Mouse (Mus musculus) lung, embryonic 16.5 days (tissue): Measurements from ENCODE around the gene Smcp. TPM values are rescaled to one million over a fixed set of nuclear protein-coding genes. Genes with fewer than 3 reads are reported as not detected.

ENCODE experiments used
- ATAC-seq: fragments of 200-750 bp; cut with Nextera tagmentation; 2 replicates; pipeline ENCODE4 v1.8.0; 2017; ENCODE audit warnings: low read depth, mild to moderate bottlenecking, moderate library complexity
- H3K27ac ChIP-seq: fragments of 300-500 bp; sonication (generic); 2 replicates; pipeline ENCODE4 v1.5.1; 2014; ENCODE audit warnings: mild to moderate bottlenecking, control low read depth, low read length
- H3K27me3 ChIP-seq: fragments of 300-500 bp; sonication (generic); 2 replicates; pipeline ENCODE4 v1.6.1; 2014; ENCODE audit warnings: low read depth, low read length, mixed read lengths; ENCODE audit not compliant: control insufficient read depth, insufficient read depth
- H3K36me3 ChIP-seq: fragments of 300-500 bp; sonication (generic); 2 replicates; pipeline ENCODE4 v1.6.1; 2014; ENCODE audit warnings: low read length; ENCODE audit not compliant: control insufficient read depth, insufficient read depth
- H3K4me1 ChIP-seq: fragments of 300-500 bp; sonication (generic); replicated peaks from 2 replicates; pipeline ENCODE4 v1.6.1; 2014; ENCODE audit warnings: low read length, mixed read lengths; ENCODE audit not compliant: control insufficient read depth, insufficient read depth
- H3K4me2 ChIP-seq: fragments of 300-500 bp; sonication (generic); 2 replicates; pipeline ENCODE4 v1.6.1; 2014; ENCODE audit warnings: low read depth, low read length, control low read depth
- H3K4me3 ChIP-seq: fragments of 300-500 bp; sonication (generic); 2 replicates; pipeline ENCODE4 v1.5.1; 2014; ENCODE audit warnings: mild to moderate bottlenecking, low read length, control low read depth
- H3K9ac ChIP-seq: fragments of 300-500 bp; sonication (generic); 2 replicates; pipeline ENCODE4 v1.6.1; 2014; ENCODE audit warnings: low read length, control low read depth
- H3K9me3 ChIP-seq: fragments of 300-500 bp; sonication (generic); 2 replicates; pipeline ENCODE4 v1.6.1; 2016; ENCODE audit warnings: low read length; ENCODE audit not compliant: control insufficient read depth
- WGBS: fragments of 180-500 bp; shearing (Covaris S2); extraction: QIAGEN DNeasy Blood & Tissue Kit; methylation state at CpG from one replicate; pipeline ENCODE4 v1.1.7; 2014; 5-methylcytosine and 5-hydroxymethylcytosine counted together
- polyA plus RNA-seq: library from polyadenylated mRNA; unstranded; fragments of >200 nt; fragmentation: Nextera tagmentation; extraction: Ambion mirVana; gene quantifications from 2 replicates; pipeline ENCODE4 v1.2.1, GENCODE M21; 2015

The Smcp gene
- polyA plus RNA-seq, 1 experiment from 2014 or later = not detected

- H3K4me3 ChIP-seq = no peak overlapping the region
- H3K36me3 ChIP-seq = no peaks in the 10 kb centered on the region
- ATAC-seq = no peak
- no peak overlapping the region for H3K9ac ChIP-seq
- no peaks in the 10 kb centered on the region for H3K9me3 ChIP-seq
- H3K27ac ChIP-seq = no peak overlapping the region
- H3K4me2 ChIP-seq = no peak overlapping the region
- H3K4me1 ChIP-seq = no peaks in the 10 kb centered on the region
- H3K27me3 ChIP-seq = no peaks in the 10 kb centered on the region
Observed at GRCm38 (mm10) chr3:92565418-92565817, 23.4 kb downstream of the Smcp start.

- ATAC-seq = no peak
- H3K9me3 ChIP-seq = no peaks in the 10 kb centered on the region
- no peak within 1 kb of the TSS for H3K4me3 ChIP-seq
- WGBS = 84% methylated on average over 3 of the region's 3 CpGs
- H3K27me3 ChIP-seq = no peaks in the 10 kb centered on the region
- H3K4me1 ChIP-seq = no peaks in the 10 kb centered on the region
- no peak within 1 kb of the TSS for H3K9ac ChIP-seq
- no peak within 1 kb of the TSS for H3K4me2 ChIP-seq
- no peak within 1 kb of the TSS for H3K27ac ChIP-seq
- H3K36me3 ChIP-seq = no peaks in the 10 kb centered on the region
Observed at GRCm38 (mm10) chr3:92534411-92534810, 54.4 kb downstream of the Smcp start, which contains the start of gene 2310046K23Rik. Gene 2310046K23Rik (minus strand): TSS chr3:92534511.

Other genes with a start within 250 kb of the Smcp start
- gene Sprr2d, start 249.9 kb downstream of the Smcp start, polyA plus RNA-seq = not detected in 2 replicates
- gene Sprr2e, start 236.9 kb downstream of the Smcp start, polyA plus RNA-seq = not detected in 2 replicates
- not detected in 2 replicates for gene Sprr2f, start 223.8 kb downstream of the Smcp start, polyA plus RNA-seq
- not detected in 2 replicates for gene Sprr2h, start 203.3 kb downstream of the Smcp start, polyA plus RNA-seq
- gene Sprr2i, start 181.0 kb downstream of the Smcp start, polyA plus RNA-seq = not detected in 2 replicates
- gene Sprr2j-ps, start 170.9 kb downstream of the Smcp start, polyA plus RNA-seq = not detected in 2 replicates
- gene Gm9774, start 159.6 kb downstream of the Smcp start, polyA plus RNA-seq = 7.8 and 10.3 TPM in 2 replicates
- gene Sprr2k, start 156.4 kb downstream of the Smcp start, polyA plus RNA-seq = not detected in 2 replicates
- 0.79 TPM in 1 of 2 replicates, not detected in the other for gene Sprr1b, start 150.2 kb downstream of the Smcp start, polyA plus RNA-seq
- gene Sprr3, start 130.3 kb downstream of the Smcp start, polyA plus RNA-seq = not detected in 2 replicates
- 0.97 and 2.8 TPM in 2 replicates for gene Sprr1a, start 103.1 kb downstream of the Smcp start, polyA plus RNA-seq
- gene Sprr4, start 88.5 kb downstream of the Smcp start, polyA plus RNA-seq = not detected in 2 replicates
- not detected in 2 replicates for gene 2310046K23Rik, start 54.5 kb downstream of the Smcp start, polyA plus RNA-seq
- gene Ivl, start 15.3 kb downstream of the Smcp start, polyA plus RNA-seq = 0.64 TPM in 1 of 2 replicates, not detected in the other
- not detected in 2 replicates for gene 2210017I01Rik, start 18.5 kb upstream of the Smcp start, polyA plus RNA-seq
- not detected in 2 replicates for gene Lce6a, start 32.7 kb upstream of the Smcp start, polyA plus RNA-seq
- gene Lce1a1, start 59.3 kb upstream of the Smcp start, polyA plus RNA-seq = 0.31 TPM in 1 of 2 replicates, not detected in the other
- not detected in 2 replicates for gene Lce1b, start 67.9 kb upstream of the Smcp start, polyA plus RNA-seq
- gene Lce1a2, start 81.3 kb upstream of the Smcp start, polyA plus RNA-seq = not detected in 2 replicates
- not detected in 2 replicates for gene Lce1c, start 90.2 kb upstream of the Smcp start, polyA plus RNA-seq
- gene Lce1d, start 98.2 kb upstream of the Smcp start, polyA plus RNA-seq = not detected in 2 replicates
- not detected in 2 replicates for gene Lce1e, start 120.1 kb upstream of the Smcp start, polyA plus RNA-seq
- gene Lce1f, start 131.4 kb upstream of the Smcp start, polyA plus RNA-seq = not detected in 2 replicates
- gene Gm38119, start 150.1 kb upstream of the Smcp start, polyA plus RNA-seq = not detected in 2 replicates
- gene Lce1g, start 163.3 kb upstream of the Smcp start, polyA plus RNA-seq = not detected in 2 replicates
- not detected in 2 replicates for gene Lce1h, start 176.1 kb upstream of the Smcp start, polyA plus RNA-seq
- not detected in 2 replicates for gene Lce1i, start 189.9 kb upstream of the Smcp start, polyA plus RNA-seq
- not detected in 2 replicates for gene Lce1j, start 201.5 kb upstream of the Smcp start, polyA plus RNA-seq
- not detected in 2 replicates for gene Lce1k, start 218.9 kb upstream of the Smcp start, polyA plus RNA-seq
- gene Kprp, start 238.2 kb upstream of the Smcp start, polyA plus RNA-seq = not detected in 2 replicates